Mouse (Mus musculus) layer of hippocampus, postnatal 36 days (tissue): ENCODE results near the gene Olfr148. TPM values are rescaled to one million over a fixed set of nuclear protein-coding genes. Genes with fewer than 3 reads are reported as not detected.

Source experiments
- DNase-seq, 2 experiments: peaks; one replicate each; pipeline ENCODE4 v3.0.0; 2022
- total RNA-seq, 2 experiments: library from RNA; stranded (reverse); gene quantifications; 2 replicates each; pipeline ENCODE4 v1.2.3; 2021

The Olfr148 gene
- total RNA-seq, result not detected

DNA sequence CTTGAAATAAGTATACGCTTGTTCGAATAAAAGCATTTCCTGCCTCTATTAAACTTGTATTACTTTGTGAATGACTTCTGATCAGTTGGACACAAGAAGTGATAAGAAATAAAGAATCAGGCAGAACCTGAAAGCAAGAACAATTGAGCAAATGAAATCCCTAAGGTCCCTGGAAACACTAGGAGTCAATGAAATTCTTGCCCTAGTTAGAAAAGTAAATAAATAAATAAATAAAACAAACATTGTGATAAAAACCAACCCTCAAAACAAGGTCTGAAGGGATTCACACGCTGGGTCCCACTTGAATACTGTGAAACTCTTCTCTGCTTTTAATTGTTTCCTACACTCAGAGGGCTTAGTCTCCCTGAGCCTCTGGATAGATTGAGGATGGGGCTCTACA, at the start of gene Olfr148:
Olfr148 (plus strand) TSS at position 301 of the 400 bp plus-strand sequence.
- DNase-seq, result no peak

GRCm38 (mm10) chr9:39575469-39575868, 35.0 kb upstream of the Olfr148 start, which contains the start of gene Olfr959:
Gene Olfr959 (minus strand): TSS chr9:39575569.
- no peak for DNase-seq

- DNase-seq, result no peak
These were observed 33.4 kb upstream of the Olfr148 start for GRCm38 (mm10) chr9:39577050-39577449.

DNA sequence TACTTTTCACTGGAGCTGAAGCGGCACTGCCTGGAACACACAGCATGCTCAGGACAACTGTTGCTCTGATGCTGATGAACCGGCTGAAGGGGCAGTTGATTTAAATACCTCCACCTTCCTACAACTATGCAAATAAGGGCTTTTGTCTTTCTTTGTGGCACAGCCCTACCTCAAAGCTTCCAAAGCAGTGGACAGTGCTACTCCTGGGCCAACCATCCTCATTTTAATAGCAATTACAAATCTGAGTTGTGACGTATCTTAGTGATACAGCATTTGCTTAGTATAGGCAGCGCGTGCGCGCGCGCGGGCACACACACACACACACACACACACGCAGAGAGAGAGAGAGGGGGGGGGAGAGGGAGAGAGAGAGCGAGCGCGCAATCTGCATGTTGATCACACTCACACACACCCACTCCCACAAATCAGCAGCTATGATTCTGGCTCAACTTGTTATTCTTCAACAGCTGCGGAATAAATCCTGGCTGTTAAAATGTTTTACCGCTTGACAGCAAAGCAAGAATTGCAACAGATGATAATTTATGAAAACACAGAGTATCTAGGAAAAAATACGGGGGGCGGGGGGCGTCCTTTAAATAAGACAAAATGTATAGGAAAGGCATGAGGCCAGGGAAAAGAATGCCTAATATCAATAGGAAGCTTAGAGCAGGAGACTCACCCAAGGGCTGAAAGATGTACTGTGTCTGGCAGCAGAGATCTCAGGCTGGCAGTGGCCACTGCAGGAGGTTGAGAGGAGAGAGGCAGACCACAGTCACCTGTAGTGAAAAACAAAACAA, 7.7 kb upstream of the Olfr148 start:
- peak; percentile 7 for DNase-seq

DNA sequence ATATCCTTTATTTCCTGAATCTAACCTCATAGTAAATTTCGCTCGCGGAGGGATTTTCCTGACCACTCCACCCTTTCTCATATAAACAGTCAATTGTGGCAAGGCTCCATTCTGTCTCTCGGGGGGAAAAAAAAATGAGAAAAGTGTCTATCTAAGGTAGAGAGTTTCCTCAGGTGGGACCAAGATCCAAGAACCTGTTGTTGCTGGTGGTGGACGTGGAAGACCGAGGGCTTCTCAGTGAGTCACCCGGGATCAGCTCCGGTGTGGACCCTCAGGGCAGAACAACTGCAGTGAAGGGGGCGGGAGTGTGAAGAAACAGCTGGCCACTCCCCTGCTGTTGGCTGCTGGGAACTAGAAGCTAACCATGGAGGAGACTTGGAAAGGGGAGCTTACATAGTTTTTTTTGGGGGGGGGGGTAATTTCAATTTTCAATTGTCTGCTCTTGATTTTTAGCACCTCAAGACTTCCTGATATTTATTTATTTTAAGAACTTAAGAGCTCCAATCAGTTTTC, 7.1 kb upstream of the Olfr148 start:
- DNase-seq, result peak in 1 of 2 experiments; percentile 2

- no peak for DNase-seq
These were observed 6.4 kb upstream of the Olfr148 start, which contains the start of gene AW551984 for GRCm38 (mm10) chr9:39603999-39604453. Gene AW551984 (minus strand): TSS chr9:39604403.

DNA sequence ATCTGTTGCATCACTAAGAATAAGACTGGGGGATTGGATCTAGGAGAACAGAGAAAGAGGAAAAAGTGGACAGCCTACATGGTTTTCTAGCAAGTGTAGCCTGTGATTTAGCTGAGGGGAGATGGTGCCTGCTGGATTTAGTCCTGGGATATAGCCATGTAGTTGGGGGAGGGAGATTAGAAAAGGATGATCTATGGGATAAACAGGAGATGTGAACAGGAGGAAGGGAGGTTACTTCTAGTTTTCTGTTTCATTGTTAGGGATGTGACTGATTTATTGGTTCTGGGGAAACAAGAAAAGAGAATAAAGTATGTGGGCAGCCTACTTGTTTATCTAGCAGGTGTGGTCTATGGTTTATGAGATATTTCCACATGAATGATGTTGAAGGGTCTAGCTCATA, 2.0 kb upstream of the Olfr148 start:
- no peak for DNase-seq

- peak in 1 of 2 experiments; percentile 6 for DNase-seq
These were observed 1.5 kb downstream of the Olfr148 start for GRCm38 (mm10) chr9:39611953-39612352.

- no peak for DNase-seq
These were observed 10.6 kb downstream of the Olfr148 start, which contains the start of gene Olfr960 for GRCm38 (mm10) chr9:39621073-39621472. Gene Olfr960 (plus strand): TSS chr9:39621373.

- no peak for DNase-seq
These were observed 13.3 kb downstream of the Olfr148 start for GRCm38 (mm10) chr9:39623783-39624182.

GRCm38 (mm10) chr9:39624711-39625110, 14.3 kb downstream of the Olfr148 start:
- DNase-seq, result no peak

DNA sequence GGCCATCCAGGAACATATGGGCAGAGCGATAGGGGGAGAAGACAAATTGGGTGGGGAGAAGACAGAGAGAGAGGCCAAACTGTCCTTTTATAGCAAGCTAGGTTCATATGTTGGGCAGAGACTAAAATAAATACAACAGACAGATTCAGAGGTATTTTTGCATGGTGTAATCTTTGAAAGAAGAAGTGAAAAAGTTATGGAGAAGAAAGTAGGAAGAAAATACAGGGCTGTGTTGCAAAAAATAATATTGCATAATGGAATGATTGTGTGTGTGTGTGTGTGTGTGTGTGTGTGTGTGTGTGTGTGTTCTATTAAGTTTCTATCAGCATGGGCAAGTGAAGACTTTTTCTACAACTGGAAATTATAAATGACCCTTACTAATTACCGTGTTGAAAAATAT, 18.6 kb downstream of the Olfr148 start:
- DNase-seq, result no peak

DNA sequence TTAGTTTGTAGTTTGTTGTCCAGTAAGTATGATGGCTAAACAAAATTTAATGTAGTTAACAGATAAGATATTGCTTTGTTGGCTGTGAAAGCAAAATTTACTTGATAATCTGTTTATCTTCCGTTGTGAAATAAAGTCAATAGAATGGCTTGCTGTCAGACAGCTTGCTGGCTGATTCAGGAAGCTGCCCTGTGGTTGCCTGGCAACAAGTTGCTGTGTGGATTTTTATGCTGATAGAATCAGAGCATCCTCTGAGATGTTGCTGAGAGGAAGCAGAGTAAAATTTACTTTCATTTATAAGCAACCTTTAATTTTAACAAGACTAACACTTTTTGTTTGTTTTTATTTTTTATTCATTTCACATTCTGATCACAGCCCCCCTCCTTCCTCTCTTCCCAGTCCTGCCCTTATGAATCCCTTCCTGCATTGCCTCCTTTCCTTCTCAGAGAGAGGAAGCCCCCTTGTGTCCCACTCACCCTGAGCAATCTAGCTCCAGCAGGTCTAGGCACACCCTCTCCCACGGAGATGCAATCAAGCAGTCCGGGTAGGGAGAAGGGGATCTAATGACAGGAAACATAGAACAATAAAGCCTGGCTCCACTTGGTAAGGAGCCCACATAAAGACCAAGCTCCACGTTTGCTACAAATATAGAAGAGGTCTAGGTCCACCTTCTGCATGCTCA, 23.6 kb downstream of the Olfr148 start:
- peak; percentile 21 to 55 for DNase-seq

GRCm38 (mm10) chr9:39644785-39645184, 34.3 kb downstream of the Olfr148 start, which contains the start of gene Olfr961:
Gene Olfr961 (plus strand): TSS chr9:39645085.
- DNase-seq, result no peak

DNA sequence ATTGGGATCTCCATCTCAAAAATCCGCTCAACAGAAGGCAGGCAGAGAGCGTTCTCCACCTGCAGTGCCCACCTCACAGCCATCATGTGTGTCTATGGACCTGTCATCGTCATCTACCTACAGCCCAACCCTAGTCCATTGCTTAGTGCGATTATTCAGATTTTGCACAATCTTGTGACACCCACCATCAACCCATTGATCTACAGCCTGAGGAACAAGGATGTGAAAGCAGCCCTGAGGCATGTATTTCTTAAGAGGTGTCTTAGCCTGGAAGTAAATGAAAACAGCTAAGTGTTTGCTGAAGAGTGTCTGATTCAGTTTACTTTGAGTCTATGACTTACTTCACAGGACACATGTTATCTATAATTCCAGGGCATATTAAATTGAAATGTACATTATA, 36.9 kb downstream of the Olfr148 start:
- no peak for DNase-seq

- no peak for DNase-seq
These were observed 44.4 kb downstream of the Olfr148 start for GRCm38 (mm10) chr9:39654756-39655396.

Other genes starting within 250 kb of the Olfr148 start
- gene Olfr951, start 223.2 kb upstream of the Olfr148 start, total RNA-seq, result not detected
- gene Olfr952, start 183.5 kb upstream of the Olfr148 start, total RNA-seq, result not detected
- not detected for gene Olfr954, start 154.0 kb upstream of the Olfr148 start, total RNA-seq
- gene Olfr955, start 138.7 kb upstream of the Olfr148 start, total RNA-seq, result not detected
- not detected for gene Olfr44, start 116.7 kb upstream of the Olfr148 start, total RNA-seq
- not detected for gene Olfr957, start 94.8 kb upstream of the Olfr148 start, total RNA-seq
- gene Olfr958, start 56.6 kb upstream of the Olfr148 start, total RNA-seq, result not detected
- gene Olfr959, start 35.1 kb upstream of the Olfr148 start, total RNA-seq, result not detected
- 1 to 10 TPM; 4.1 to 4.2 TPM for gene AW551984, start 6.3 kb upstream of the Olfr148 start, total RNA-seq
- not detected for gene Olfr960, start 10.7 kb downstream of the Olfr148 start, total RNA-seq
- gene Olfr961, start 34.4 kb downstream of the Olfr148 start, total RNA-seq, result not detected
- not detected for gene Olfr963, start 56.5 kb downstream of the Olfr148 start, total RNA-seq
- not detected for gene Olfr149, start 96.5 kb downstream of the Olfr148 start, total RNA-seq
- gene Olfr965, start 100.7 kb downstream of the Olfr148 start, total RNA-seq, result not detected
- not detected for gene Olfr150, start 120.3 kb downstream of the Olfr148 start, total RNA-seq
- gene Olfr967, start 135.6 kb downstream of the Olfr148 start, total RNA-seq, result not detected
- gene Olfr968, start 172.6 kb downstream of the Olfr148 start, total RNA-seq, result not detected
- gene Olfr969, start 180.3 kb downstream of the Olfr148 start, total RNA-seq, result not detected
- gene Olfr970, start 198.2 kb downstream of the Olfr148 start, total RNA-seq, result not detected
- not detected for gene Olfr971, start 226.2 kb downstream of the Olfr148 start, total RNA-seq